Mouse (Mus musculus) ovary, postnatal 36 days (tissue): ENCODE results near the gene Retnlb.
"Not testable (repeated sequence)": the region's sequence is repeated elsewhere in the genome, so short reads cannot be mapped to it uniquely, and the experiment has no call there.

Experiments
- DNase-seq: peaks from one replicate; pipeline ENCODE4 v3.0.0; 2022; ENCODE audit warnings: low spot score, mixed read lengths

The Retnlb gene

DNA sequence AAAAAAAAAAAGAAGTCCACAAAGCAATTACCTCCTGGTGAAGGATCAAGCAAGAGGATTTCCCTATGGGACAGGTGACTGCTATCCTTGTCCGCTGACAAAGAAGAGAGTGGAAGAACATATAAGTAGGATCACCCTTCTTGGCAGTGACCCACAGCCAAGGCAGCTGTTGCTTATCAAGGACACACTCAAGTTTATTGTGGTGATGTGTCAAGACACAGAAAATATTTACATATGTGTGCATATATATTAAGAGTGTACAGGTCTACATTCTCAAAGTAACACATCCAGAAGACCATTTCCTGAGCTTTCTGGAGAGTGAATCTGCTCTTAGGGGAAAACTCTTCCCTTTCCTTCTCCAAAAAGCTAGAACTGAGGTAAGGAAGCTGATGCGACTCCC lies at the start of gene Retnlb:
TSS of gene Retnlb (plus strand) at position 162 of the 400 bp plus-strand sequence.
- no peak for DNase-seq

DNA sequence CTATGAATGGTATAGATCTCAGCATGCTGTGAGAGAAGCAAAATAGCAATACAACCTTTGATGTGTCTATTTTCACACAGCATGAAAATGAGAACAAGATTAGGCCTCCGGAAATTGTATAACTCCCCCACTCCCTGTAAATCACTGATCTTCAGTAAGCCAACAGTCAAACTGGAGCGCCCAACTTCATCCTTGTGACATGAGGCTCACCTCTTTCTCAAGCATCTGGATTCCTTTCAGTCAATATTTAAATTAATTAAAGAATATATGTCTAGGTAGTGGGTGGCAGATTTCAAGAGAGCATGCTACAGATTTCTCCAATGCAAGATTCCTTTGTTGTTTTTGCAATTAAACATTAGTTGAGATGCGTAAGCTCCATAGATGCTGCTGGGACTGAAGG lies 47.5 kb upstream of the Retnlb start:
- no peak for DNase-seq

DNA sequence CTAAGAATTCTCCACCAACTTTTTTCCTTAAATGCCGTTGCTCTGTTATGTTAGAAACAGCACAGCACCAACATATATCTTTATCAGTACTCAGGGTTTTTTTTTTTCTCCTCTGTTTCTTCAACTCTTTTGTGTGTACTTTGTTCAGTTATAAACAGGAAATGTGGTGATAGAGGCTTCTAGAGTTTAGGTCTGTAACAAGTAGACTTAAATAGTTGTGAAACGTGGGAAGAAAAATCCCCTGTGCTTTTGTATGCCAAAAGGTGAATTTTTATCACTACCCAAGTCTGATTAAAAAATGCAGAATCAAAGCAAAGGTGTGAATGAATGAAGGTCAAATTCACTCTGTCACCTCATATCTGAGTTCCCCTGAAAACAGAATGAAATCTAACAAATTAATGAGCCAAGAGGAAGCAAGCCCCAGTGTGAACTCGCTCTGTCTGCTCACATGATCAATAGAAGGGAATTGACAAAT lies 44.6 kb upstream of the Retnlb start, which contains the start of gene Trat1:
TSS of gene Trat1 (minus strand) at position 51 of the 475 bp plus-strand sequence.
- DNase-seq, result no peak

DNA sequence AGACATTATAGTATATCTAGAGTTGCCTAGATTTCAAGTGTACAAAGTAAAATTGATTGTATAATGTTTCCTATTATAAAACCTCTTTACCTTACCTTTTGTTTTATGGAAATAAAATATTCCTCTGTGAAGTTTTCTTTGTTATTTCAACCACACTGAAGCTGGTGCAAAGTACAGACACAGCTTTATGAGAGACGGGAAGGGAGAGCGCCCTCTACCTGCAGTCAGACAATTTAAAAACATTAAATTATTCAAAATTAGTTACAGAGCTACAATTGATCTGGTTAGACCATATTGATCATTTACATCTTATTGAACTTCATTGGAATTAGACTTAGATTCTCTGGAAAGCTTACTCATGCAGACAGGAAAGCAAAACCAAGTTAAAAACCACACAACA lies 39.4 kb upstream of the Retnlb start:
- no peak for DNase-seq

DNA sequence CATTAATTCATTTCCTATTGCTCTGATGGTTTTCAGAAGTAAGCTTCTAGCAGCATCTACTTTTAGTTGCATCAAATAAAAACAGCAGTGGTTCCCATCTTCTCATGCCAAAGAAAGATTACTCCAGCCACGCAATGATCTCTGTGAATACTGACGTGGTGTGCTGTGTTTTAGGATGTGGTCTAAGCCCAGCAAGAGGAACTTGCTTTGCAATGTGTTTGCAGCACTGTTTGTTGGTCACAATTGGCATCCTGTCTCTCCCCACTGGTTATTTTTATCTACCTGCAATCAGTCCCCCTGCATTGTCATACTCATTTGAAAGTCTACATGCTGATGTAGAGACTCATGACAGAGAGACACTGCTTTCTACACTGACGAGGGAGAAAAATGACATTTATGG lies 30.4 kb upstream of the Retnlb start:
- DNase-seq, result no peak

DNA sequence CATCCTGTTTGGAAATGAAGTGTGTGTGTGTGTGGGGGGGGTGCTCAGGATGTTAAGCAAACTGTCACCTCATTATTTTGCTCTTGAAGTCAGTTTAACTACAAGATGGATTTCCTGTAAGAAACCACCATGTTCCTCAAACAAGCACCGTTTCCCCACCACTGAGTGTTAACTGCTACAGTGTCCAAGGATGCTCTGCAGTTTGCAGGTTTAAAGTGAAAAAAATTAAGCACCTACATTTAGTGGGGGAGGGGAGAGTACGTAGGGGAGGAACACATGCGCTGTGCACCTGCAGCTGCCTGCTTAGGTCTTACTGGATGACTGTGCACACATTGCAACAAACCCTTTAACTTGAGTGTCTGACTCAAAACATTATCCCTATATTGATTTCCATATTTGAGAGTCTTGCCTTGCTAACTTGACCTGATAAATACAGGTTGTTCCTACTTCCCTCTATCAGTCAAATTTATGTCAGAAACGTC lies 27.9 kb upstream of the Retnlb start:
- no peak for DNase-seq

DNA sequence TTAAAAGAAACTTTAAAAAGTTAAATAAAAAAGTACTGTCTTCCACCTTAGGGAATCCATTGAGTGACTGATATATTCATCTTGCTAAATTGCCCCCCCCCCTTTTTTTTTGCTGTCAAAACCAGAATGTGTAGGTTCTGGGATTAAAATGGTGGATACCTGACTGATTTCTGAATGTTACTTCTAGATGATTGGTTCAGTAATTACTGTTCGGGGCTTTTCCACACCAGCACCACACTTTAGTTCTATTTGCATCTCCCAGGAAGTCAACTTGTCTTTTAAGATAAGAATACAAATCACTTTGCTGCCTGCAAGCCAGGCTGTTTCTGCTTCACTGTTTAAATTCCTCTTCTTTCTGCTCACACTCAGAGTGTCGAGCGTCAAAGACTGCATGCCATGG lies 18.4 kb upstream of the Retnlb start:
- no peak for DNase-seq

DNA sequence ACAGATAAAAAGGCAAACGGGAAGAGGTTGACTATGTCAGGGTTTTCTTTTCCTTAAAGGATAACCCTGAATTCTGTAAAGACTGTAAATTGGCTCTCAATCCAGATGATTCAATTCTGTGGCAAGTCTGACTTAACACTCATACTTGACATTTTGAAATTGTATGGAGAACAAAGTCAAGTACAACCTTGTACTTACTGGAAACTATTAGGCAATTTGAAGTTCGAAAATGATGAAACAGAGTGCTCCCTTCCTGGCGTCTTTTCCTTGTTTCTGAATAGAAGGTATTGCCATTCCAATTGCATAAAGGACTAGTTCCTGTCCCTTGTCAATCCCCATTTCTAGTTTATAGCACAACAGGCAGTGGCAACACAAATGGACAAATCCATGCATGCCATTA lies 17.2 kb upstream of the Retnlb start:
- DNase-seq, result no peak

DNA sequence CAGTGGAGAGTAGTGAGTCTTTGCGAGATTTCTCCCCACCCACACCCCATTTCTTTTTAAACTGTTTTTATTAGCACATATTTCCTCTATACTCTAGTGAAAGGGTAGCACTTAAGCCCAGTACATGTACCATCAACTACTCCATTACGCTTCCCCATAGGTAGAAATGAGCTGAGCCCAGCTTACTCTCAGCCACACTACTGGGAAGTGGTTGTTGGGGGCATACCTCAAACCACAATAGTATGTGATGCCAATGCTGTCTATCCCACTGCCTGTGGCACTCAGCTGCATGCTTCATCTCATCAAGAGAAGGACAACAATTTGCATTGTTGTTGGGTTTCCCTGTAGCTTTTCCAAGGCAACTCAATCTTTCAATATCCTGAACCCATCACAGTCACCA lies 15.8 kb upstream of the Retnlb start:
- DNase-seq, result no peak

DNA sequence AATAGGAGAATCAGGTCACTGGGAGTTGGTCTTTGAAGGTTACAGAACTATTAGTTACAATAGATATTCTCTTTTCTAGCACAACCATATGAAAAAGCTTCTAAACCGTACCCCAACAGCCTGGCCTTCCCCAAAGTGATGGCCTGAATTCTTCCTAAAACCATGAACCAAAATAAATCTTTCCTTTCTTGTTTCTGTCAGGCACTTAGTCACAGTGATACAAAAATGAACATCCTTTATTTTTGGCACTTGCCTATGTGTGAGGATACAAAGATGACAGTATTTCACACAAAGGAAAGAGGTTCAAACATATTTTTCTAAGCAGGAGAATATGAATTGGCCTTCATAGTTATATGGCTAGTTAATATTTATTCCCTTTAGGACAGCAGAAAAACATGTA lies 11.2 kb upstream of the Retnlb start:
- no peak for DNase-seq

DNA sequence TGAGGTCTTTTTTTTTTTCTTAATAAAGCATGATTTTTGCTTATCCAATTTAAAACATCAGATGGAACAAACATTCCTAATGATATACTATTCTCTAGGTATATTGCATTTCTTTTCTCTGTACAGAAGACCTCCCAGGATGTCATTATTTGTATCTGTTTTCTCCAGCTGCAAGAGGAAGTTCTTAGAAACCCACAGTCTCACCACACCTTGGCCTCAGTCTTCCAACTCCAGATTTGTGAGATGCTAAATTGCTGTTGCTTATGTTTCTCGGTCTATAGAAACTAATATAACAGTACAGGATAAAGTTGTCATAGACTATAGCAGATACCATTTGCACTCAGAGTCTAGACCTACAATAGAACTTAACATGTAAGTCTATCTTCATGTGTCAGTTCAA lies 10.1 kb upstream of the Retnlb start:
- DNase-seq, result no peak

DNA sequence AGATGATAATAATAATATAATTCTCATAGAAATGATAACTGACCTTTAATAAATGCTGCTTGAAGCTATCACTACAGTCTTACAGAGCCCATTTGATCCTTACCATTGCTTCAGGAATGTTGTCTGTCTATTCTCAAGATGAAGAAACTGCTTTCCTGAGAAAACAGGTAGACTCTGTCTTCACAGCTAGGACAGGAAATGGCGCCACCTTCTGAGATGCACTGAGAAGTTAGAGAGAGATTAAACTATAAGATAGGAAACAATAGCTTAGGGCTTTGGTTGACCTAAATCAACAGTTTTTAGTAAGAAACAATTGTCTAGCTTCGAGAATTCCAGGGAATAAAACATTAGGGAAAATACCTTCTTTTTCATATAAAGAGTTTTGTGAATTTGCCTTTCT lies 7.3 kb upstream of the Retnlb start:
- no peak for DNase-seq

DNA sequence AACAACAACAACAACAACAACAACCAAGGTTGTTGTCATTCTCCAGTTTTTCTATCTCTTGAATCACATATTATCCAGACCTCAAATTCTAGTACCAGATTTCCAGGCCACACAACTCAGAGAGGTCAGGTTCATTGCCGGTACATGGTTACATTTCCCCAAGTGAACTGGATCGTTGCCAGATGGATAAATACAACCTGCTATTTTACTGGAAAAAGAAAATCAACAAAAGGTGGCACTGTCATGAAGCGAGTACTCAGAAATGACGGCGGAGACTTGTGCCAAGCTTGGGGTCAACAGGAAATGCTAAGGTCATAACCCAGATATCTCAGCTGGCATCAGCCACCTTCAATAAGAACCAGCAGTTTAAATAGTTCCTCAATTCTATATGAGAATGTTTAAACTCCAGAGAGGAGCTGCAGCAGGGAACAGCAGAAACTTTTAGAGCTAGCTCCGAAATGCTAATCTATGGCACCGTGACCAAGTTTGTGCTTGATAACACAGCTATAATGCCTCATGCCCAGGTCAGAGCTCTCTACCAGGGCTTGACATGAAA lies 4.7 kb upstream of the Retnlb start:
- no peak for DNase-seq

DNA sequence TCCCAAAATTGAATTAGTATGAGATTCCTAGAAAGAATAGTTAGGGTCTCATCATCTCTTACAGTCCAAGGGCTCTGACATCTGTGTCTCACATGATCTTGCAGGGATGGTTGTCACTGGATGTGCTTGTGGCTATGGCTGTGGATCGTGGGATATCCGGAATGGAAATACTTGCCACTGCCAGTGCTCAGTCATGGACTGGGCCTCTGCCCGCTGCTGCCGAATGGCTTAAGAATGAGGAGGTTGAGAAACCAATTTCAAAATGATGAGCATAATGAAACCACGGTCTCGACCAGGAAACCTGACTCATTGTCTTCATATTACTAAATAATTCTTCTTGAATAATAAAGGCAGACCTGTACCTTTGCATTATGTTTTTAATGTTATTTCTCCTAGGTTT lies 1.9 kb downstream of the Retnlb start:
- DNase-seq, result no peak

DNA sequence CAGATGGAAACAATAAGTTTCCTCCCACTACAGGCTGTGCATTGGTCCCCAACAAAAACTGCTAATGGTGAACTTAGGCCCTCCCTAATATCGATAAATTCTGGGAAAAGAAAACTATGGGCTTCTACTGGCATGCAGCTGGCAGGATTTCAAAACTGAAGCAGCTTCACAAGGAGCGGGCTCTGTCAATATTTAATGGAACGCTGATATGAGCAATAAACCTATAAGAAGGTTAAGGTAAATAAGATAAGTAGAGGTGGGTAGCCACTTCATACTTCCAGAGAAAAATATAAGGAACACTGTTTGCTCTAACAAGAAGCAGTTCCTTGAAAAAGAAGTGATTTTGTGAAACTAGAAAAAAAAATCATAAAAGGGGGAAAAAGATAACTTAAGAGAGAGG lies 9.8 kb downstream of the Retnlb start:
- DNase-seq, result no peak

DNA sequence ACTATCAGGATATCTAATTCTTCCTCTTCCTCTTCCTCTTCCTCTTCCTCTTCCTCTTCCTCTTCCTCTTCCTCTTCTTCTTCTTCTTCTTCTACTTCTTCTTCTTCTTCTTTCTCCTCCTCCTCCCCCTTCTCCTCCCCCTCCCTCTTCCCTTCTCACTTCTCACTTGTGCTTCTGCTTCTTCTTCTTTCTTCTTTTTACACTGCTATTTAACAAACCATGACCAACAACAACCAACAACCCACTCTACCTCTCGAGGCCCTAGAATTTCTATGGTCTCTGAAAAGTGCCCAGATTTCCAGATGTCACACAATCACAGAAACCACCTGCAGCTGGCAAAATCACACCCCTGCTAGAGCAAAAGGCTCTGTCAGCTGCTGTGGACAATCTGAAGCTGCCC lies 11.0 kb downstream of the Retnlb start:
- no peak for DNase-seq

DNA sequence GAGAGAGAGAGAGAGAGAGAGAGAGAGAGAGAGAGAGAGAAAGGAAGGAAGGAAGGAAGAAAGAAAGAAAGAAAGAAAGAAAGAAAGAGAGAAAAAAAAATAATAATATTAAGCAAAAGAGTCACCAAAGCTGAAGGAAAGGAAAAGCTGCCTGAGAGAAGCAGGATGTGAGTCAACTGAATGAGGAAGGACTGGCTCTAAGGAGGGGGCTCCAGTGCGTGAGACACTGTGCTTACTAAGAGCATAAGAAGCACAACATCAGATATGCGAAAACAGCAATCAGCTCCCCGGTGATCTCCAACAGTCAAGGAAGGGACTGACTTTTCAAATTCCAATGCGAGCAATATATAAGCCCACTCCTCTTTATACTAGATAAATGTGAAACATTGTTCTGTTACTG lies 12.4 kb downstream of the Retnlb start:
- DNase-seq, result no peak

DNA sequence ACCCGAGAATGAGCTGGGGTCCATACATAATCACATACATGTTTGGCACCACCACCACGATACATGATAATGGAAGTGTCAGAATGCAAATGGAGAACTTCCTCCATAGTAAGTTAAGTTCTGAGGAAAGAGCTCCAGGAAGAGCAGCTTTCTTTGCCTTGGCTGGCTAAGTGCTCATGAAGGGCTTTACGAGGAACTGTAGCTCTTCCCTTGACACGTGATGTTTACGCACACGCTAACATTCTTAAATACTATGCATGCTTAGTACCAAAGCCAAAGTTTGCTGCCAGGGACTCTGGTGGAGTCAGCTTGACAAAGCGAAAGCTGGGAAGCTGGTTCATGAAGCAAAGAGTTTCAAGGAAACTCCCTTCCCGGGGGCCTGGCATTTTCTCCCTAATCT lies 15.4 kb downstream of the Retnlb start:
- DNase-seq, result no peak

DNA sequence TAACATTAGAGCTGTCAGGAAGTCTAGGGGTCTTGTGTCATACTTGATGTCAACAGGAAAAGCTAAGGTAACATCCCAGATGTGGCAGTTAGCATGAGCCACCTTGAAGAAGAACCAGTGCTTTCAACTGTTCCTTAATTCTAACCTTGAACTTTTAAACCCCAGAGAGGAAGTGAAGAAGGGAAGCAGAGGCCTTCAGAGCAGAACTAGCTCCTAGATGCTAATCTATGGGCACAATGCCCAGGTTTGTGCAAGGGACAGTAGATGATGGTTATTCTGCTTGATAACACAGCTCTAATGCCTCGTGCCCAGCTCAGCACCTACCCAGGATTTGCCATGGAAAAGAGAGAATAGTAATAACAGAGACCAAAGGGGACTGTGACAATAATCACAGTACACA lies 17.0 kb downstream of the Retnlb start:
- DNase-seq, result not testable (repeated sequence)

DNA sequence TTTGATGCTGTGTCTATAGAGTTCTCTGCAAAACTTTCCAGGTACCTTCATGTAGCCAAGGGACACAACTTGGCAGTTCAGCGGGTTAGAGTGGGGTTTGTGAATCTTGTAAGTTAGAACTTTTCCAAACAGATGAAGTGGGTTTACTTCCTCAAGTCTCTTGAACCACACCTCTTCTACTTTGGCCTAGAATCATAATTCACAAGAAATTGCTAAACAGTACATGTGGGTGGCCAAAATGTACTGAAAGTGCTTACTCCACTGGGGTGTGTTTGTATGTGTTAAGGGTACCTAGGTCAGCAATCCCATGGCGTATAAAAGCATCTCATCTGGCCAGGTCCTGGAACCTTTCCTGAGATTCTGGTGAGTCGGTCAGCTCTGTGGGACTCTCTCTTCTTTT lies 25.6 kb downstream of the Retnlb start, which contains the start of gene Retnla:
TSS of gene Retnla (plus strand) at position 286 of the 400 bp plus-strand sequence.
- DNase-seq, result no peak

DNA sequence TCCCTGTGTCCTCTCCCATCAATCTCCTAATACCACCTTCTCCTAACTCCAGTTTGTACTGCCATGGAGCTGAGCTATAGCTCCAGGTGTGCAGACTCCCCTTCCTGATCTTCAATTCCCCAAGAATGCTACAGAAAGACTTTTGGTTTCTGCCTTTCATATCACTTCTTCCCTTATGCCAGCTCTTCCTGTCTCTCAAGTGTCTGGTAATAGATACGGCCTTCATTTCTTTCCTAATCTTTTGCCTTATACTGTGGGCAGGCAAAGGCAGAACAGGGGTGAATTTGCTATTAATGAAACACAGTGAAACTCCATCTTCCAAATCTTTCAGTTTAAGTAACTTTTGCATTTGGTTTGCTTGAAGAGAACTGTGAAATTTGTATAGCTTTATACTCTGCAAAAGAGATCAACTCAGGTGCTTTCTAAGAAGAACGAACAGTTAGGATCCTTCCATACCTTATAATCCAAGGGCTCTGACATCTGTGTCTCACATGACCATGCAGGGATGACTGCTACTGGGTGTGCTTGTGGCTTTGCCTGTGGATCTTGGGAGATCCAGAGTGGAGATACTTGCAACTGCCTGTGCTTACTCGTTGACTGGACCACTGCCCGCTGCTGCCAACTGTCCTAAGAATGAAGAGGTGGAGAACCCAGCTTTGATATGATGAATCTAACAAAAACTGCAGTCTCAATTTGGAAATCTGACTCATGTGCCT lies 27.2 kb downstream of the Retnlb start:
- DNase-seq, result no peak

DNA sequence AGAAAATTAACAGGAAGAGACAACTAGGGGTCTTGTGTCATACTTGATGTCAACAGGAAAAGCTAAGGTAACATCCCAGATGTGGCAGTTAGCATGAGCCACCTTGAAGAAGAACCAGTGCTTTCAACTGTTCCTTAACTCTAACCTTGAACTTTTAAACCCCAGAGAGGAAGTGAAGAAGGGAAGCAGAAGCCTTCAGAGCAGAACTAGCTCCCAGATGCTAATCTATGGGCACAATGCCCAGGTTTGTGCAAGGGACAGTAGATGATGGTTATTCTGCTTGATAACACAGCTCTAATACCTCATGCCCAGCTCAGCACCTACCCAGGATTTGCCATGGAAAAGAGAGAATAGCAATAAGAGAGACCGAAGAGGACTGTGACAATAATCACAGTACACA lies 48.3 kb downstream of the Retnlb start:
- DNase-seq, result not testable (repeated sequence)

DNA sequence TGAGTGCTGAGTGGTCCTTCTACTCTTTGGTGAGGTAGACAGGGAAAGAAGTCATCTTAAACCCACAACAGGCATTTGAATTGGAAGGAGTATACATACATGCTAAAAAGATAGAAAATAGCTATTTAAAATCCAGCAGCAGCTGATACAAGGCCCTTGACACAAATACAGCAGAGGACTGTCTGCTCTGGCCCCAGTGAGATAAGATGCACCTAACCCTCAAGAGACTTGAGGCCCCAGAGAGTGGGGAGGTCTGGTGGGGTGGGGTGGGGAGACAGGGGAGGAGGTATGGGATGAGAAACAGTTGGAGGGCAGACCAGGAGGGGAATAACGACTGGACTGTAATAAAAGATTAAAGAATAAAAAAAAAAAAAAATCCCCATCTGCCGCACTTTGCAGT lies 51.0 kb downstream of the Retnlb start:
- no peak for DNase-seq
